Mouse (Mus musculus) embryonic facial prominence, embryonic 14.5 days (tissue): ENCODE measurements at regions not wholly inside any gene's neighbourhood (a gene's known extent, or its start where the extent isn't known, plus 50 kb on each side); places are given as distances from the start of the nearest gene placed in this dataset.
A peak's percentile ranks its signal among the peaks of the same experiment; 100 is the strongest.

Experiments used
- ATAC-seq: fragments of 200-750 bp; cut with Nextera tagmentation; 2 replicates; pipeline ENCODE4 v1.8.0; 2017; ENCODE audit warnings: low read depth, moderate number of reproducible peaks, moderate TSS enrichment
- DNase-seq: peaks from one replicate; pipeline ENCODE4 v3.0.0-alpha.2; 2015; ENCODE audit warnings: low spot score
- H3K27ac ChIP-seq: fragments of 300-500 bp; sonication (generic); replicated peaks from 2 replicates; pipeline ENCODE4 v1.5.1; 2014; ENCODE audit warnings: low read depth, mild to moderate bottlenecking, low read length, moderate library complexity
- H3K27me3 ChIP-seq: fragments of 300-500 bp; sonication (generic); replicated peaks from 2 replicates; pipeline ENCODE4 v1.6.1; 2014; ENCODE audit warnings: low read length; ENCODE audit not compliant: control insufficient read depth, insufficient read depth
- H3K36me3 ChIP-seq: fragments of 300-500 bp; sonication (generic); 2 replicates; pipeline ENCODE4 v1.6.1; 2014; ENCODE audit warnings: low read length, mixed read lengths; ENCODE audit not compliant: control insufficient read depth, insufficient read depth
- H3K4me1 ChIP-seq: fragments of 300-500 bp; sonication (generic); 2 replicates; pipeline ENCODE4 v1.6.1; 2014; ENCODE audit warnings: antibody characterized with exemption, low read length; ENCODE audit not compliant: control insufficient read depth, insufficient read depth
- H3K4me2 ChIP-seq: fragments of 300-500 bp; sonication (generic); 2 replicates; pipeline ENCODE4 v1.6.1; 2014; ENCODE audit warnings: low read depth, mild to moderate bottlenecking, low read length, moderate library complexity, mixed read lengths
- H3K4me3 ChIP-seq: fragments of 300-500 bp; sonication (generic); 2 replicates; pipeline ENCODE4 v1.5.1; 2014; ENCODE audit warnings: low read depth, mild to moderate bottlenecking, low read length
- H3K9ac ChIP-seq: fragments of 300-500 bp; sonication (generic); 2 replicates; pipeline ENCODE4 v1.6.1; 2014; ENCODE audit warnings: low read depth, mild to moderate bottlenecking, low read length, moderate library complexity, mixed read lengths
- H3K9me3 ChIP-seq: fragments of 300-500 bp; sonication (generic); 2 replicates; pipeline ENCODE4 v1.6.1; 2016; ENCODE audit warnings: low read length; ENCODE audit not compliant: control insufficient read depth
- WGBS: fragments of 180-500 bp; shearing (Covaris S2); extraction: QIAGEN DNeasy Blood & Tissue Kit; methylation state at CpG from one replicate; pipeline ENCODE4 v1.1.7; 2014; 5-methylcytosine and 5-hydroxymethylcytosine counted together

DNA sequence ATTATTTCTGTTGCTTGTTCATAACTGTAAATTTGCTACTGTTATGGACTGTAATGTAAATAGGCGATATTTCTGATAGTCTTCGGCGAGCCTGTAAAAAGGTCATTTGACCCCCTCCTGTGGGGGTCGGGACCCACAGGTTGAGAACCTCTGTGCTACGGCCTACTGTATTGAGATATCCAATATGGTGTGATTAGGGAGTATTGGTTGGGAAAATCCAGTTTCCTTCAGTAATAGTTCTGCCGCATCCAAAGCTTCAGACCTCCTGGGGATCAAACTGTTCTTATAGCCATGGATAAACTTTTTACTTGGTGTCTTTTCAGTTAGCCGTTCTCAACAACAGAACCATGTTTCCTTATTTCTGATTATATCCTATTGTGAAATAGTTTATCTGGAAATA, 136.5 kb upstream of the Samsn1 start:
- Histone ChIP-seq H3K36me3 (no peaks in the 10 kb centered on the region), H3K9ac (no peak overlapping the region), H3K27me3 (no peaks in the 10 kb centered on the region), H3K4me1 (no peaks in the 10 kb centered on the region), H3K4me2 (no peak overlapping the region), H3K27ac (no peak overlapping the region), H3K4me3 (no peak overlapping the region), H3K9me3 (no peaks in the 10 kb centered on the region)
- DNase-seq: no peak
- 96% methylated on average over 7 of the region's 7 CpGs for WGBS
- ATAC-seq: no peak

GRCm38 (mm10) chr16:76153766-76154525, 131.9 kb upstream of the Samsn1 start:
- Histone ChIP-seq H3K9ac (no peak overlapping the region), H3K27ac (no peak overlapping the region), H3K4me2 (no peak overlapping the region), H3K27me3 (no peaks in the 10 kb centered on the region), H3K4me3 (no peak overlapping the region), H3K9me3 (no peaks in the 10 kb centered on the region), H3K4me1 (no peaks in the 10 kb centered on the region), H3K36me3 (no peaks in the 10 kb centered on the region)
- 61% methylated on average over 12 of the region's 12 CpGs for WGBS
- DNase-seq (peak; percentile 89), ATAC-seq (peak; percentile 60; the same call in 1 of the 2 replicates)

- H3K4me3 ChIP-seq: no peak overlapping the region
- WGBS: 80% methylated on average over 5 of the region's 5 CpGs
- no peak overlapping the region for H3K4me2 ChIP-seq
- H3K36me3 ChIP-seq: no peaks in the 10 kb centered on the region
- H3K4me1 ChIP-seq: no peaks in the 10 kb centered on the region
- no peaks in the 10 kb centered on the region for H3K27me3 ChIP-seq
- no peak for DNase-seq
- H3K27ac ChIP-seq: no peak overlapping the region
- H3K9ac ChIP-seq: no peak overlapping the region
- no peak for ATAC-seq
- H3K9me3 ChIP-seq: no peaks in the 10 kb centered on the region
These were observed 127.5 kb upstream of the Samsn1 start for GRCm38 (mm10) chr16:76149581-76149980.

DNA sequence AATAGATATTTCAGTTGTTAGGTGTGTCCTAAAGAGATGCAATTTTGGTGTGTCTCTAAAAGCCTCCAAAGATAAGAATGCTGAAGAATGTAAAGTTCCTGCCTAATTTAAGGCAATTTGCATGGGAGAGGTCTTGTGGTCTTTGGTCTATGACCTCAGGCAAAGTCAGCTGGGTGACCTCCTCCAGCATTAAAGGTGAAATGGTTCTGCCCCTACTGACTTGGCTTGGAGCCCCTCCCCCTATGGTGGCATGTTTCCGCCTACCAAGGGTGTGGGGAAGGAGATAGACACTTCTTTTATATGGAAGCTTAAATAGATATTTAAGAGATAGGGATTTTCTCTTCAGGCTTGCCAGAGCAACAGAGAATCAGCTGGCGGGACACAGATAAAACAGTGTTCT, 111.8 kb upstream of the Samsn1 start:
- no peak overlapping the region for H3K9ac ChIP-seq
- H3K4me1 ChIP-seq: no peaks in the 10 kb centered on the region
- no peak for ATAC-seq
- no peak overlapping the region for H3K4me2 ChIP-seq
- no peak overlapping the region for H3K4me3 ChIP-seq
- H3K9me3 ChIP-seq: no peaks in the 10 kb centered on the region
- DNase-seq: no peak
- H3K27me3 ChIP-seq: no peaks in the 10 kb centered on the region
- H3K36me3 ChIP-seq: no peaks in the 10 kb centered on the region
- WGBS: 89% methylated on average over 2 of the region's 2 CpGs
- H3K27ac ChIP-seq: no peak overlapping the region

DNA sequence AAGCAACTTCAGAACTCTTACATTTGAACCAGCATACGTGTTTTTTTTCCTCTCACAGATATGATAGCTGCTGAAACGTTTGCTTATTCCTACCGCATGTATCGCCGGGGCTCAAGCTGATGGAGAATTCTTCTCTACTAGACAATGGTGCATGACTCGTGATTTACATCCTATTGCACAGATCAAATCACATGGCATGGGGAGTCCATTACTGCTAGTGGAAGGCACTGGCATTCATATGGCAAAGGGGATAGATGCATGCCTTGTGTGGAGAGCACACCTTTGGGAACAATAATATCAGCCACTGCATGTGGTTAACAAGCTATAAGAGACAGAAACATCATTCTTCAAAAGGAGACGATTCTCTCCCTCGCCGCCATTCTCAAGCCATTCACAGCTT, 108.4 kb upstream of the Samsn1 start:
- Histone ChIP-seq H3K9me3 (no peaks in the 10 kb centered on the region), H3K36me3 (no peaks in the 10 kb centered on the region), H3K4me1 (no peaks in the 10 kb centered on the region), H3K4me3 (no peak overlapping the region), H3K27me3 (no peaks in the 10 kb centered on the region), H3K27ac (no peak overlapping the region), H3K4me2 (no peak overlapping the region), H3K9ac (no peak overlapping the region)
- no peak for DNase-seq
- 86% methylated on average over 9 of the region's 9 CpGs for WGBS
- no peak for ATAC-seq

DNA sequence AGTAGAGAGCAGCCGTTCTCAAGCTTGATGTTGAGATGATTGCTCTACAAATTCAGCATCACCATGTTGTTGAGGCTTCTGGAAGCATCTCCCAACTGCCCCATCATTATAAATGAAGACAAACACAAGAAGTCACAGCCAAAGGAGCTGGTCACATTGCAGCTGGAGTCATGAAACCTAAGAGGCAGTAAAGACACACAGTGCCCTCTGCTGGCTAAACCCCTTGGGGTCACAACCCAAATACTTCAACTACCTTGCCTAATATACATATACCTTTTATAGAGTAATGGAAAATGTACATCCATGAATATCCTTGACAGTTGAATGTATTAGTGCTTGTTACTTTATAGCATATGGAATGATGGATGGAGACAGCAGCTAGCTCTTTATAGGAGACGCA, 107.9 kb upstream of the Samsn1 start:
- ATAC-seq: no peak

GRCm38 (mm10) chr16:76123021-76123384, 100.9 kb upstream of the Samsn1 start:
- WGBS: 59% methylated on average over 5 of the region's 5 CpGs
- DNase-seq: no peak
- no peak overlapping the region for H3K4me3 ChIP-seq
- H3K9ac ChIP-seq: no peak overlapping the region
- H3K4me1 ChIP-seq: no peaks in the 10 kb centered on the region
- no peaks in the 10 kb centered on the region for H3K9me3 ChIP-seq
- no peaks in the 10 kb centered on the region for H3K27me3 ChIP-seq
- no peaks in the 10 kb centered on the region for H3K36me3 ChIP-seq
- no peak overlapping the region for H3K4me2 ChIP-seq
- H3K27ac ChIP-seq: no peak overlapping the region
- no peak for ATAC-seq

More for the DNA sequence above, 107.9 kb upstream of the Samsn1 start:
- Histone ChIP-seq H3K4me2 (no peak overlapping the region), H3K36me3 (no peaks in the 10 kb centered on the region), H3K9me3 (no peaks in the 10 kb centered on the region), H3K4me1 (no peaks in the 10 kb centered on the region), H3K9ac (no peak overlapping the region), H3K27me3 (no peaks in the 10 kb centered on the region), H3K4me3 (no peak overlapping the region), H3K27ac (no peak overlapping the region)
- 87% methylated on average over 2 of the region's 2 CpGs for WGBS
- DNase-seq: no peak

- Histone ChIP-seq H3K27ac (no peak overlapping the region), H3K4me3 (no peak overlapping the region), H3K4me2 (no peak overlapping the region), H3K9me3 (no peaks in the 10 kb centered on the region), H3K36me3 (no peaks in the 10 kb centered on the region), H3K27me3 (no peaks in the 10 kb centered on the region), H3K9ac (no peak overlapping the region), H3K4me1 (no peaks in the 10 kb centered on the region)
- no peak for DNase-seq
- 68% methylated on average over 9 of the region's 9 CpGs for WGBS
- no peak for ATAC-seq
These were observed 100.3 kb upstream of the Samsn1 start for GRCm38 (mm10) chr16:76122172-76123020.
